Mouse (Mus musculus): ENCODE results near the gene Cd209c. TPM values are rescaled to one million over a fixed set of nuclear protein-coding genes. Genes with fewer than 3 reads are reported as not detected.

Gene Cd209c
- 0.05 and 0.15 TPM in 2 replicates for polyA plus RNA-seq (2012; rRNA removed)

- no peak for TF ChIP-seq CTCF (IDR thresholded peaks at IDR 0.05; ENCODE audit: borderline replicate concordance, extremely low read depth, insufficient read depth, insufficient read length)
- no peak for TF ChIP-seq POLR2A (IDR thresholded peaks at IDR 0.05; ENCODE audit: borderline replicate concordance, extremely low read depth, insufficient read depth, insufficient read length, poor library complexity, severe bottlenecking)
- DNase-seq (ENCODE audit: low read depth): no peak
Measured at GRCm38 (mm10) chr8:3954646-3955045, at the start of gene Cd209c. TSS of gene Cd209c (minus strand) at chr8:3954746.

GRCm38 (mm10) chr8:3994219-3994618, 39.7 kb upstream of the Cd209c start:
- DNase-seq (ENCODE audit: low read depth): no peak
- TF ChIP-seq CTCF (IDR thresholded peaks at IDR 0.05; ENCODE audit: borderline replicate concordance, extremely low read depth, insufficient read depth, insufficient read length) (no peak), POLR2A (IDR thresholded peaks at IDR 0.05; ENCODE audit: borderline replicate concordance, extremely low read depth, insufficient read depth, insufficient read length, poor library complexity, severe bottlenecking) (no peak)

- no peak for DNase-seq (ENCODE audit: low read depth)
- no peak for TF ChIP-seq POLR2A (IDR thresholded peaks at IDR 0.05; ENCODE audit: borderline replicate concordance, extremely low read depth, insufficient read depth, insufficient read length, poor library complexity, severe bottlenecking)
- no peak for TF ChIP-seq CTCF (IDR thresholded peaks at IDR 0.05; ENCODE audit: borderline replicate concordance, extremely low read depth, insufficient read depth, insufficient read length)
Measured at GRCm38 (mm10) chr8:3956037-3956436, 1.5 kb upstream of the Cd209c start.

- DNase-seq (ENCODE audit: low read depth): no peak
- no peak for TF ChIP-seq CTCF (IDR thresholded peaks at IDR 0.05; ENCODE audit: borderline replicate concordance, extremely low read depth, insufficient read depth, insufficient read length)
- TF ChIP-seq POLR2A (IDR thresholded peaks at IDR 0.05; ENCODE audit: borderline replicate concordance, extremely low read depth, insufficient read depth, insufficient read length, poor library complexity, severe bottlenecking): no peak
Measured at GRCm38 (mm10) chr8:3940023-3940422, 14.5 kb downstream of the Cd209c start.

GRCm38 (mm10) chr8:3926744-3927143, 27.8 kb downstream of the Cd209c start, which contains the start of gene Cd209b:
TSS of gene Cd209b (minus strand) at chr8:3926844.
- DNase-seq (ENCODE audit: low read depth): no peak
- no peak for TF ChIP-seq CTCF (IDR thresholded peaks at IDR 0.05; ENCODE audit: borderline replicate concordance, extremely low read depth, insufficient read depth, insufficient read length)

Other genes with a start within 250 kb of the Cd209c start
- gene Clec4g, start 234.1 kb downstream of the Cd209c start, polyA plus RNA-seq (2012; rRNA removed): not detected in 2 replicates
- 0.12 TPM in 1 of 2 replicates, not detected in the other for gene Cd209a, start 205.8 kb downstream of the Cd209c start, polyA plus RNA-seq (2012; rRNA removed)
- gene Cd209e, start 100.4 kb downstream of the Cd209c start, polyA plus RNA-seq (2012; rRNA removed): not detected in 2 replicates
- gene Cd209d, start 76.2 kb downstream of the Cd209c start, polyA plus RNA-seq (2012; rRNA removed): not detected in 2 replicates
- not detected in 2 replicates for gene Cd209b, start 27.9 kb downstream of the Cd209c start, polyA plus RNA-seq (2012; rRNA removed)
- 0.07 TPM in 1 of 2 replicates, not detected in the other for gene Cd209f, start 151.1 kb upstream of the Cd209c start, polyA plus RNA-seq (2012; rRNA removed)
- gene Cd209g, start 179.4 kb upstream of the Cd209c start, polyA plus RNA-seq (2012; rRNA removed): 0.08 TPM in 1 of 2 replicates, not detected in the other
- gene Evi5l, start 211.8 kb upstream of the Cd209c start, polyA plus RNA-seq (2012; rRNA removed): 80.8 and 107 TPM in 2 replicates

Data from brain, embryonic 14.5 days (tissue).